Mouse (Mus musculus) cerebellum, adult 11 months (tissue): ENCODE measurements around the gene Meox1.
A peak's percentile ranks its signal among the peaks of the same experiment; 100 is the strongest.

Source experiments
- DNase-seq: peaks from one replicate; pipeline ENCODE4 v3.0.0; 2022

Gene Meox1

GRCm38 (mm10) chr11:101847509-101847908, 46.7 kb downstream of the Meox1 start:
- DNase-seq = no peak

DNA sequence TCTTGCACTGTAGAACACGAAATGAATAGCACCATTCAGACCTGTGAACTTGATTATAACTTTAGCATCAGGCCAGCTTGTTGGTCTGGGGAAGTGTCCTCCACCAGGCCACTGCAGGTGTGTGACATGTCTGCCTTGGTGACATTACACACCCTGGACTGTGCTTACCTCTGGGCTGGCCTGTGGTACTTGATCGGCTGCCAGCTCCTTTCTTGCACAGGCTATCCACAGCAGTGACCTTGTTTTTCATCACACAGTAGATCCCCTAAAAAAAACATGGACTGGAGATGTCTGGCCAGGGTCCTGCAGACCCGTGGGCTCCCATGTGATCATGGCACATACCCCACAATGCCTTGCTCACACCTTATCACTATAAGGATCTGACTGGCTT, 51.4 kb downstream of the Meox1 start:
- no peak for DNase-seq

DNA sequence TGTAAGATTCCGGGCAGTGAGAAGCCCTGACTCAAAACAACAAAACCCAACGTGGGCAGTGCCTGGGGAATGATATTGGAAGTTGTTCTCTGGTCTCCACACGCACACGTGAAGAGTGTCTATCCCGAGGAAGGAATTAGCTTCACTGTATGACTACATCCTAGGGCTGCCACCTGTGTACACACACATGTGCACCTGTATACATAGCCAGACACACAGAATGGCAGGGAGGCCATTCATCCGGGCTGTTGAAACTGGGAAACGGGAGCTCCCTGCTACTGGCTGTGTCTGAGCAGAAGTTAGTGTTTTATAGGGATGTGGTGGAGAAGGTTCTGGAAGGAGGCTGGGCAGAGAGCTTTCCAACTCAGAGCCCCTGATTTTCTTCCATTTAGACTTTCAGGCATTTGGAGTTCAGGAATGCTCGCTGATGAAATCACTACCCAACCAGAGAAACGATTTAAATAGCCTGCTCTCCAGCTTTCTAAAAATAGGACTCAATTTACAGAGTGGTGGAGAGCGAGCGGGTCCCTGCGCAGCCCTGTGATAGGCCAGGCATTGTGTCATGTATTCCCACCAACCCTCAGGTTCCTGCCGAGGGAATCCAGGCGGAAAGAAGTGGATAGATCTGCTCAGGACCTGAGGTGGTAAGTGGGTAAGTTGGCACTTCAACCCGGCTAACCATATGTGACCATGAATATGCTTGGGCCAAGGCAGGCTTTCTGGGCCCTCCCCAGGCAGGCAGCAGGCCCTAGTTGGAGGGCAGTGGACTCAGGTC, 52.0 kb downstream of the Meox1 start:
- DNase-seq = peak; percentile 65

DNA sequence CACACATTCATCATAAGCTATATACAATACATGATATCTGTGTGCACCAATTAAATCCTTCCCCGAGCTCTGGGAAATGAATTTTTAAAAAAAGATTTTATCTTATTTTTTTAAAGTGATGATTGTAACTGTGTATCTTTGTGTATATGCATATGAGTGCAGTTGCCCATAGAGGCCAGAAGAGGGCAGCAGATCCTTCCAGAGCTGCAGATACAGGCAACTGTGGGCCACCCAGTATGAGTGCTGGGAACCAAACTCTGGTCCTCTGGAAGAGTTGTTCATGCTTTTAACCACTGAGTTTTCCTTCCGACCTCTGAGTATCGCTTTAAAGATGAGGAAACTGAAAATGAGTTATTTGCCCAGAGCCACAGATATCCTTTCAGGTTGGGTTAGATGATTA, 53.8 kb downstream of the Meox1 start:
- DNase-seq = no peak

DNA sequence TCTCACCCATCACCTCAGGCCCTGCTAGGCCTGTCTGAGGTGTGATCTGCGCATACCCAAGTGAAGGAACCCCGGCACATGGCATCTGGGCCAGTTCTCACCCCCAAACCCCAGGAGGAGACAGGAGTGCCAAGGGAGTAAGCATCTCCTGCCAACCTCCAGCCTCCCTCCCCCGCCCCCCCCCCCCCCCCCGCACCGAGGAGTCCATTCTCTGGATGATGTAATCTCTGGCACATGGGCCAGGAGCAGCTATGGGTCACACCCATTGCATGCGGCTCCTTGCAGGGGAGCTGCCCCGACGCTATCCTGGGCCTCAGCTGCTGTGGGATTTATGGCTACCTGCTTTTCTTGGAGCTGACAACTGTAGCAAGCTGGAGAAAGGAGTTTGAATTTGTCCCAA, 54.7 kb downstream of the Meox1 start:
- peak; percentile 50 for DNase-seq

- DNase-seq = no peak
Observed at GRCm38 (mm10) chr11:101832001-101832400, 62.2 kb downstream of the Meox1 start.

DNA sequence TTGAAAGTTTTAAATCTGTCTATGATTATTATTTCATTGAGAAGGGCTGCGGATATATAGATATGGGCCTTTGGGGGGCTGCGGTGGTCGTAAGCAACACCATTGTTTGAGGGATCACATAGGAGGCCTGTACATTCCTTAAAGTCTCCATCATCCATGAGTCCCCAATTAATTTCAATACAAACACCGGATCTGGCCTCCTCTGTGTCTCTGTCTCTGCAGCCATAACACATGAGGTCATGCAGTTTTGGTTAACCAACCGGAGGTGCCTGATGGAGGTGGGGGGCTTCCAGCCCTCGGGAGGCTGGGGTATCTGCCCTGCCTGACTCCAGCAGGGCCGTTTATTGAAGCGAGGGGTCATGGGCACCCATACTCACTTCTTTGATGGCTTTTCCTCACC, 63.6 kb downstream of the Meox1 start:
- DNase-seq = no peak

- DNase-seq = no peak
Observed at GRCm38 (mm10) chr11:101830112-101830511, 64.1 kb downstream of the Meox1 start.

- DNase-seq = no peak
Observed at GRCm38 (mm10) chr11:101828718-101829117, 65.5 kb downstream of the Meox1 start.
